Mouse (Mus musculus): Measurements from ENCODE around the gene Prkaa2. TPM values are rescaled to one million over a fixed set of nuclear protein-coding genes. Genes with fewer than 3 reads are reported as not detected.

Prkaa2 gene
- total and polyA plus RNA-seq, 2 experiments from 2014 or later: 14.5 to 29.1 TPM

- DNase-seq (peak; percentile 42), ATAC-seq (no peak)
- H3K36me3 ChIP-seq (ENCODE audit: insufficient read depth): no peaks in the 10 kb centered on the region
- no peak overlapping the region for H3K4me2 ChIP-seq (ENCODE audit: low read depth)
- no peak overlapping the region for H3K4me3 ChIP-seq (ENCODE audit: low read depth, low read length)
- no peak overlapping the region for H3K27ac ChIP-seq (ENCODE audit: low read depth, low read length)
- H3K4me1 ChIP-seq (ENCODE audit: insufficient read depth): no peaks in the 10 kb centered on the region
- H3K9me3 ChIP-seq (ENCODE audit: low read length): no peaks in the 10 kb centered on the region
- TF ChIP-seq CTCF (IDR thresholded peaks at IDR 0.05; ENCODE audit: low read depth): peak; percentile 55
- H3K9ac ChIP-seq: no peak overlapping the region
- 47% methylated on average over 7 of the region's 8 CpGs for WGBS
- H3K27me3 ChIP-seq (ENCODE audit: insufficient read depth, low read length): no peaks in the 10 kb centered on the region
Observed at GRCm38 (mm10) chr4:105122429-105122828, 12.7 kb upstream of the Prkaa2 start.

GRCm38 (mm10) chr4:105121081-105121480 is 11.4 kb upstream of the Prkaa2 start:
- Histone ChIP-seq H3K27me3 (ENCODE audit: insufficient read depth, low read length) (no peaks in the 10 kb centered on the region), H3K36me3 (ENCODE audit: insufficient read depth) (no peaks in the 10 kb centered on the region), H3K4me3 (ENCODE audit: low read depth, low read length) (no peak overlapping the region), H3K9ac (no peak overlapping the region), H3K4me2 (ENCODE audit: low read depth) (no peak overlapping the region), H3K9me3 (ENCODE audit: low read length) (no peaks in the 10 kb centered on the region), H3K27ac (ENCODE audit: low read depth, low read length) (no peak overlapping the region), H3K4me1 (ENCODE audit: insufficient read depth) (no peaks in the 10 kb centered on the region)
- DNase-seq (no peak), ATAC-seq (no peak)
- no peak for TF ChIP-seq CTCF (IDR thresholded peaks at IDR 0.05; ENCODE audit: low read depth)
- WGBS: 58% methylated on average over 6 of the region's 6 CpGs

GRCm38 (mm10) chr4:105113468-105113867 is 3.8 kb upstream of the Prkaa2 start:
- Histone ChIP-seq H3K27me3 (ENCODE audit: insufficient read depth, low read length) (no peaks in the 10 kb centered on the region), H3K36me3 (ENCODE audit: insufficient read depth) (no peaks in the 10 kb centered on the region), H3K9me3 (ENCODE audit: low read length) (no peaks in the 10 kb centered on the region), H3K4me2 (ENCODE audit: low read depth) (no peak overlapping the region), H3K27ac (ENCODE audit: low read depth, low read length) (no peak overlapping the region), H3K9ac (no peak overlapping the region), H3K4me3 (ENCODE audit: low read depth, low read length) (no peak overlapping the region), H3K4me1 (ENCODE audit: insufficient read depth) (peaks cover 8% of the 10 kb centered on the region)
- ATAC-seq (no peak), DNase-seq (no peak)
- 86% methylated on average over 3 of the region's 3 CpGs for WGBS
- TF ChIP-seq CTCF (IDR thresholded peaks at IDR 0.05; ENCODE audit: low read depth): no peak

- no peak overlapping the region for H3K4me2 ChIP-seq (ENCODE audit: low read depth)
- H3K4me3 ChIP-seq (ENCODE audit: low read depth, low read length): no peak overlapping the region
- DNase-seq (no peak), ATAC-seq (no peak)
- no peak for TF ChIP-seq CTCF (IDR thresholded peaks at IDR 0.05; ENCODE audit: low read depth)
- H3K27ac ChIP-seq (ENCODE audit: low read depth, low read length): no peak overlapping the region
- H3K9ac ChIP-seq: no peak overlapping the region
- WGBS: 88% methylated on average over 5 of the region's 5 CpGs
- no peaks in the 10 kb centered on the region for H3K9me3 ChIP-seq (ENCODE audit: low read length)
- H3K36me3 ChIP-seq (ENCODE audit: insufficient read depth): no peaks in the 10 kb centered on the region
- no peaks in the 10 kb centered on the region for H3K27me3 ChIP-seq (ENCODE audit: insufficient read depth, low read length)
- H3K4me1 ChIP-seq (ENCODE audit: insufficient read depth): peaks cover 8% of the 10 kb centered on the region
Observed at GRCm38 (mm10) chr4:105113042-105113441, 3.4 kb upstream of the Prkaa2 start.

GRCm38 (mm10) chr4:105111770-105112169 is 2.1 kb upstream of the Prkaa2 start:
- Histone ChIP-seq H3K36me3 (ENCODE audit: insufficient read depth) (no peaks in the 10 kb centered on the region), H3K27me3 (ENCODE audit: insufficient read depth, low read length) (no peaks in the 10 kb centered on the region), H3K9me3 (ENCODE audit: low read length) (no peaks in the 10 kb centered on the region), H3K27ac (ENCODE audit: low read depth, low read length) (no peak overlapping the region), H3K9ac (no peak overlapping the region), H3K4me2 (ENCODE audit: low read depth) (no peak overlapping the region), H3K4me1 (ENCODE audit: insufficient read depth) (peaks cover 8% of the 10 kb centered on the region), H3K4me3 (ENCODE audit: low read depth, low read length) (no peak overlapping the region)
- TF ChIP-seq CTCF (IDR thresholded peaks at IDR 0.05; ENCODE audit: low read depth): no peak
- ATAC-seq: no peak
- 94% methylated on average over 11 of the region's 11 CpGs for WGBS
- no peak for DNase-seq

GRCm38 (mm10) chr4:105110684-105111035 is 970 bp upstream of the Prkaa2 start:
- H3K27me3 ChIP-seq (ENCODE audit: insufficient read depth, low read length): no peaks in the 10 kb centered on the region
- peak overlapping the region; percentile 92 for H3K4me2 ChIP-seq (ENCODE audit: low read depth)
- DNase-seq: no peak
- TF ChIP-seq CTCF (IDR thresholded peaks at IDR 0.05; ENCODE audit: low read depth): no peak
- peak overlapping the region; percentile 95 for H3K9ac ChIP-seq
- no peaks in the 10 kb centered on the region for H3K36me3 ChIP-seq (ENCODE audit: insufficient read depth)
- H3K4me3 ChIP-seq (ENCODE audit: low read depth, low read length): peak overlapping the region; percentile 85
- WGBS: 59% methylated on average over 4 of the region's 4 CpGs
- H3K9me3 ChIP-seq (ENCODE audit: low read length): no peaks in the 10 kb centered on the region
- H3K4me1 ChIP-seq (ENCODE audit: insufficient read depth): peaks cover 8% of the 10 kb centered on the region
- H3K27ac ChIP-seq (ENCODE audit: low read depth, low read length): peak overlapping the region; percentile 90
- no peak for ATAC-seq

GRCm38 (mm10) chr4:105109990-105110683 is 447 bp upstream of the Prkaa2 start:
- Histone ChIP-seq H3K27ac (ENCODE audit: low read depth, low read length) (peak overlapping the region; percentile 90), H3K4me3 (ENCODE audit: low read depth, low read length) (peak overlapping the region; percentile 85), H3K4me2 (ENCODE audit: low read depth) (peak overlapping the region; percentile 92), H3K36me3 (ENCODE audit: insufficient read depth) (no peaks in the 10 kb centered on the region), H3K4me1 (ENCODE audit: insufficient read depth) (peaks cover 8% of the 10 kb centered on the region), H3K27me3 (ENCODE audit: insufficient read depth, low read length) (no peaks in the 10 kb centered on the region), H3K9me3 (ENCODE audit: low read length) (no peaks in the 10 kb centered on the region), H3K9ac (peak overlapping the region; percentile 95)
- DNase-seq (peak; percentile 68), ATAC-seq (peak; percentile 79)
- 8% methylated on average over 24 of the region's 24 CpGs for WGBS
- 0 out of 2 replicates have a peak, but pooled peaks have one; percentile 1 for TF ChIP-seq CTCF (IDR thresholded peaks at IDR 0.05; ENCODE audit: low read depth)

Data from forebrain, postnatal 0 days (tissue).